Mouse (Mus musculus) kidney, embryonic 14.5 days (tissue): Measurements from ENCODE around the gene Them7. TPM values are rescaled to one million over a fixed set of nuclear protein-coding genes. Genes with fewer than 3 reads are reported as not detected.

Source experiments
- ATAC-seq: fragments of 200-750 bp; cut with Nextera tagmentation; 2 replicates; pipeline ENCODE4 v1.8.0; 2017; ENCODE audit warnings: moderate number of reproducible peaks, mild to moderate bottlenecking, moderate TSS enrichment, moderate library complexity; ENCODE audit not compliant: low FRiP score, low TSS enrichment
- H3K27ac ChIP-seq: fragments of 300-500 bp; sonication (generic); 2 replicates; pipeline ENCODE4 v1.5.1; 2014; ENCODE audit warnings: low read depth, mild to moderate bottlenecking, low read length, moderate library complexity, mixed read lengths
- H3K27me3 ChIP-seq: fragments of 300-500 bp; sonication (generic); 2 replicates; pipeline ENCODE4 v1.6.1; 2014; ENCODE audit warnings: mild to moderate bottlenecking, low read length; ENCODE audit not compliant: control insufficient read depth, insufficient read depth
- H3K36me3 ChIP-seq: fragments of 300-500 bp; sonication (generic); 2 replicates; pipeline ENCODE4 v1.6.1; 2014; ENCODE audit warnings: low read length, mixed read lengths; ENCODE audit not compliant: control insufficient read depth, insufficient read depth
- H3K4me1 ChIP-seq: fragments of 300-500 bp; sonication (generic); 2 replicates; pipeline ENCODE4 v1.6.1; 2014; ENCODE audit warnings: low read length, mixed read lengths; ENCODE audit not compliant: control insufficient read depth, insufficient read depth
- H3K4me2 ChIP-seq: fragments of 300-500 bp; sonication (generic); replicated peaks from 2 replicates; pipeline ENCODE4 v1.6.1; 2014; ENCODE audit warnings: low read depth, mild to moderate bottlenecking, low read length
- H3K4me3 ChIP-seq: fragments of 300-500 bp; sonication (generic); 2 replicates; pipeline ENCODE4 v1.5.1; 2014; ENCODE audit warnings: mild to moderate bottlenecking, low read length
- H3K9ac ChIP-seq: fragments of 300-500 bp; sonication (generic); 2 replicates; pipeline ENCODE4 v1.6.1; 2014; ENCODE audit warnings: low read depth, mild to moderate bottlenecking, low read length, moderate library complexity
- H3K9me3 ChIP-seq: fragments of 300-500 bp; sonication (generic); 2 replicates; pipeline ENCODE4 v1.6.1; 2016; ENCODE audit warnings: low read length; ENCODE audit not compliant: control insufficient read depth
- WGBS: fragments of 180-500 bp; shearing (Covaris S2); extraction: QIAGEN DNeasy Blood & Tissue Kit; methylation state at CpG from one replicate; pipeline ENCODE4 v1.1.7; 2014; 5-methylcytosine and 5-hydroxymethylcytosine counted together
- polyA plus RNA-seq: library from polyadenylated mRNA; unstranded; fragments of >200 nt; fragmentation: Nextera tagmentation; extraction: Ambion mirVana; gene quantifications from 2 replicates; pipeline ENCODE4 v1.2.1, GENCODE M21; 2014

Them7 gene
- polyA plus RNA-seq, 1 experiment from 2014 or later = 0.89 TPM

DNA sequence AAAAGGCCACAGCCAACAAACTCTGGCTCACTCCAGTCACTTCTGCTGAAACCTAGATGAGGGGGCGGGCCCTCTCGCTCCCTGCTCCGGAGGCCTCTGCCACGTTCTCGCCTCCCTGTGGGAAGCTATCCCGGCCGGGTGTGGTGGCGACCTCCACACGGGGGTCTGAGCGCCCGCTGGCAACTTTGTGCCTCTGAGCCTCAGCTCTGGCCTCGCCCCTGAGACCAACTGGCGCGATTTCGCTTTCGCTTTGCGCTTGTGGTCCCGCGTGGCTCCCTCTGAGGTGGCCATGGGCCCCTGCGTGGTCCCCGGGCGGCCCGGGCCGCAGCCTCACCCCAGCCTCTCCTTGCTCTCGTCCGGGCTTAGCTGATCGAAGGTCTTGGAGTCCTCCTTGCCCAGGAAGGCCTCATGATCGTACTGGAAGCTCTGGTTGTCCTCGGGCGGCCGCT, 174.5 kb downstream of the Them7 start:
- peak overlapping the region; percentile 59 for H3K4me2 ChIP-seq
- peak overlapping the region; percentile 96 for H3K27ac ChIP-seq
- H3K36me3 ChIP-seq = peaks cover 14% of the 10 kb centered on the region
- ATAC-seq = peak; percentile 48
- H3K27me3 ChIP-seq = no peaks in the 10 kb centered on the region
- H3K9ac ChIP-seq = peak overlapping the region; percentile 96
- peak overlapping the region; percentile 85 for H3K4me3 ChIP-seq
- no peaks in the 10 kb centered on the region for H3K9me3 ChIP-seq
- under 1% methylated on average over 31 of the region's 31 CpGs for WGBS
- H3K4me1 ChIP-seq = peaks cover 21% of the 10 kb centered on the region

DNA sequence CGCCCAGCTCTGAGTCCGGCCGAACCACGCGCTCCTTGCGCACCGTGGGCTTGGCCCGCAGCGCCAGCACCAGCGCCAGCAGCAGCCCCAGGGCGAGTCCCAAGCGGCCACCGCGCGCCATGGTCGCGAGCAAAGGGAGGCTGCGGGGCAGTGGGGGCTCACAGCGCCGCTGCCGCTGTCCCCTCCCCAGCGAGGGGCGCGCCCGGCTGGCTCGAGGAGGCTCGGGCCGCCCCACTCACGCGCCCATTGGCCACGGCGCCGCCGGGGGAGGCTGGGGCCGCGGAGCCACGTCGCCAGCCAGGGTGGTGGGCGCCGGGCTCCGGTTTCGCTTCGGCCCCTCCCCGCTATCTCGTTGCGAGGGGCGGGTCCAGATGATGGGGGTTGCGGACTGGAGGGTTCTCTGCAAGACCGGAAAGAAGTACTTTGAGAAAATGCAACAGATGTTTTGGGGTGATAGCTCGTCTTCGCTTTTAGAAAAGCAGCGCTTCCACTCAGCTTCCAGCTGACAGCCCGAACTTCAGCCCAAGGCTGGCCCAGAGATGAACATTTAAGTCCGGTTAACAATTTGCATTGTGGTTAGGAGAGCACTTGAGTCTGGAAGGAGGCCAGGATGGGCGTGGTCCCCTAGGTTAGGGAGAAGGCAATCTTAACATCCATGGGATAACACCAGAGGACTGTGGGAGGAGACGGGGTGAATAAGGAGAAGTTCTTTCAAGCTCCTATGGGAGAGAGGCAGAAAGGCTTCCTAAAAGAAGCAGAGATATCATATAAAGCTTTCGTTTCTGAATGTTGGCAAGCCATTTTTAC, 175.2 kb downstream of the Them7 start, which contains the start of gene Rcn1:
Gene Rcn1, minus strand, starts transcription at position 235 of the 807 bp plus-strand sequence.
- peak; percentile 96 for ATAC-seq
- peak within 1 kb of the TSS; percentile 96 for H3K9ac ChIP-seq
- H3K4me3 ChIP-seq = peak within 1 kb of the TSS; percentile 85
- no peaks in the 10 kb centered on the region for H3K27me3 ChIP-seq
- peak within 1 kb of the TSS; percentile 96 for H3K27ac ChIP-seq
- peaks cover 21% of the 10 kb centered on the region for H3K4me1 ChIP-seq
- peaks cover 8% of the 10 kb centered on the region for H3K36me3 ChIP-seq
- under 1% methylated on average over 50 of the region's 57 CpGs for WGBS
- H3K9me3 ChIP-seq = no peaks in the 10 kb centered on the region
- peak within 1 kb of the TSS; percentile 59 for H3K4me2 ChIP-seq

DNA sequence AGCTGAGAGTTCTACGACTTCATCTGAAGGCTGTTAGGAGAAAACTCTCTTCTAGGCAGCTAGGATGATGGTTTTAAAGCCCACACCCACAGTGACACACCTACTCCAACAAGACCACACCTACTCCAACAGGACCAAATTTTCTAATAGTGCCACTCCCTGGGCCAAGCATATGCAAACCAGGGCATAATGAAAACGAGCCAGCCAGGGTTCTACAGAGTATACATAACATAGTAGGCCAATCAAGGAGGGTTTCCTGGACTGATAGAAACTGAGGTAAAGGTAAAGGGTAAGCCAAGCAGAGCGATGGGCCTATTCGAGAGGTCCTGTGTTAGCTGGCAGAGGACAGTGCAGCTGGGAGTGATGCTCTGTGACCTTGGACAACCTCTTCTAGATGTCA, 176.4 kb downstream of the Them7 start:
- Histone ChIP-seq H3K4me1 (peaks cover 21% of the 10 kb centered on the region), H3K27me3 (no peaks in the 10 kb centered on the region), H3K4me2 (no peak overlapping the region), H3K4me3 (no peak overlapping the region), H3K9ac (no peak overlapping the region), H3K36me3 (no peaks in the 10 kb centered on the region), H3K9me3 (no peaks in the 10 kb centered on the region), H3K27ac (no peak overlapping the region)
- ATAC-seq = no peak
- WGBS = 89% methylated on average over 4 of the region's 4 CpGs

GRCm38 (mm10) chr2:105402180-105402579, 178.1 kb downstream of the Them7 start:
- Histone ChIP-seq H3K4me1 (peaks cover 9% of the 10 kb centered on the region), H3K27me3 (no peaks in the 10 kb centered on the region), H3K9ac (no peak overlapping the region), H3K36me3 (no peaks in the 10 kb centered on the region), H3K9me3 (no peaks in the 10 kb centered on the region), H3K4me3 (no peak overlapping the region), H3K27ac (no peak overlapping the region), H3K4me2 (no peak overlapping the region)
- no peak for ATAC-seq
- 79% methylated on average over 2 of the region's 2 CpGs for WGBS

GRCm38 (mm10) chr2:105408511-105408910, 184.4 kb downstream of the Them7 start:
- Histone ChIP-seq H3K27me3 (peaks cover 5% of the 10 kb centered on the region; the same call in 1 of the 2 replicates), H3K4me2 (no peak overlapping the region), H3K4me1 (no peaks in the 10 kb centered on the region), H3K4me3 (no peak overlapping the region), H3K27ac (no peak overlapping the region), H3K36me3 (no peaks in the 10 kb centered on the region), H3K9ac (no peak overlapping the region), H3K9me3 (no peaks in the 10 kb centered on the region)
- 84% methylated on average over 4 of the region's 4 CpGs for WGBS
- ATAC-seq = no peak

GRCm38 (mm10) chr2:105409253-105409652, 185.1 kb downstream of the Them7 start:
- Histone ChIP-seq H3K27ac (no peak overlapping the region), H3K4me3 (no peak overlapping the region), H3K9ac (no peak overlapping the region), H3K4me1 (no peaks in the 10 kb centered on the region), H3K4me2 (no peak overlapping the region), H3K9me3 (no peaks in the 10 kb centered on the region), H3K27me3 (peaks cover 5% of the 10 kb centered on the region; the same call in 1 of the 2 replicates), H3K36me3 (no peaks in the 10 kb centered on the region)
- ATAC-seq = no peak
- 94% methylated on average over 1 of the region's 1 CpGs for WGBS

DNA sequence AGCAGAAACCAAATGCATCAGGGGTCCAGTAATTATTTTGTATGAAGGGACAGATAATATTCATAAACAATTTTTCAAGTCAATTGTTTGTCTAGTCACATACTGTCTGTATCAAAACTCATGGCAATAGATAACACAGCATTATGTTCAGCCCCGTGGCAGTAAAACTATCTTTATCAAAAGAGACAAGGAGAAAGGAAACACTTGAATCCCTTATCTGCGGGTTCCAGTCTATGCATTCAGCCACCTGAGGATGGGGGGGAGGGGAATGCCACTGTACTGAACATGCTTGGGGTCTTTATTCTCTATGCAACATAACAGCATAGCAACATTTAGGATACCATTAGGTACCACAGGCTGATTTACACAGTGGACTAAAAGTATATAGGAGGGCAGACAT, 190.2 kb downstream of the Them7 start:
- 77% methylated on average over 2 of the region's 2 CpGs for WGBS
- peaks cover 5% of the 10 kb centered on the region; the same call in 1 of the 2 replicates for H3K27me3 ChIP-seq
- no peak overlapping the region for H3K9ac ChIP-seq
- H3K27ac ChIP-seq = no peak overlapping the region
- H3K36me3 ChIP-seq = no peaks in the 10 kb centered on the region
- no peak overlapping the region for H3K4me2 ChIP-seq
- no peaks in the 10 kb centered on the region for H3K9me3 ChIP-seq
- no peak overlapping the region for H3K4me3 ChIP-seq
- ATAC-seq = no peak
- no peaks in the 10 kb centered on the region; the same call in 1 of the 2 replicates for H3K4me1 ChIP-seq

DNA sequence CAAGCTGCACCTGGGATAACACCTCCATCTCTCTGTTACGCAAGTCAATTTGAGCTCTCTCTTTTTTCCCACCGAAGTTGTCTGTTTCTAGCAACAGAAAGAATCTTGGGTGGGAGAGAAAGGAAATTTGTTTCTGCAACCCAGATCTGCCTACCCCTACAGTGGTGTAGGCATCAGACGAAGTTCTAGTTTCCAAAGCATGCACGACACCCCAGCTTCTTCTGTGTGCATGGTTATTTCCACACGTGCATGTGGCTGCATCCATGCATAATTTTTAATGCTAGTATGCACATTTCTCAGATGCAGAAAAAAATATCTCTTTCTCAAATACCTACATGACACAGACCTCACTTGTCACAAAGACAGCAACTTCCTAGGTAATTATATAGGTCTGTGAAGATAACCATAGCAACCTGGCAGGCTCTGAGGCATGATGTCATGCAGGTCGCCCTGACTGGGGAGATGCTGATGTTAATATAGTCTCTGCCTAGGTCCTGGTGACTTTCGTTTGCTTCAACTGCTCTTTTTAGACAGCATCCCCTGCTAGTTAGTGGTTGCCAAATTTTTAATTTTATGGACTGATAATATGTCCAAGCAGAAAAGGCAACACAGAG, 192.0 kb downstream of the Them7 start:
- 65% methylated on average over 7 of the region's 7 CpGs for WGBS
- Histone ChIP-seq H3K4me1 (no peaks in the 10 kb centered on the region; the same call in 1 of the 2 replicates), H3K4me2 (no peak overlapping the region), H3K4me3 (no peak overlapping the region), H3K9ac (no peak overlapping the region), H3K36me3 (no peaks in the 10 kb centered on the region), H3K9me3 (no peaks in the 10 kb centered on the region), H3K27ac (no peak overlapping the region), H3K27me3 (no peaks in the 10 kb centered on the region)
- no peak for ATAC-seq
